In genomic region chr13:44960542-44961291, GRCm38 (mm10) we compare ENCODE assay signal across 15 mouse cellular contexts. TPM values are rescaled to one million over a fixed set of nuclear protein-coding genes. Genes with fewer than 3 reads are reported as not detected.
DNase-seq lines count a peak whose midpoint lies in the region; TF ChIP-seq lines count a peak whose summit lies in the region.
"Had no signal": no experiment of that assay in that cellular context is flagged by ENCODE, and none has a peak within 500 bp of the region (broad histone marks: within the 10 kb centered on the region; RNA-seq: fewer than 3 reads in every experiment).

No protein-coding gene starts in this region.

- DNase-seq in cerebellum, adult 9-11 months = peak; percentile 23
- no peak for DNase-seq in cerebellum, adult 8-10 months
- DNase-seq in kidney, adult 2 months = peak; percentile 47
- DNase-seq in kidney, postnatal 14 days = no peak
- peak; percentile 49 for DNase-seq in retina, postnatal 1 day
- no peak for DNase-seq in retina, embryonic 14.5 days (ENCODE audit: low spot score)
- no peak for DNase-seq in MN1 (ENCODE audit: low spot score)
- no peak for DNase-seq in gastrocnemius, postnatal 36 days
- DNase-seq: adrenal gland, postnatal 10 days; heart, postnatal 10 days; kidney, adult 18-20 months; lung, adult 18-20 months; spleen, adult 18-20 months had no signal

- H3K4me1 ChIP-seq in kidney, adult 2 months (ENCODE audit: control insufficient read depth, insufficient read depth, low read length) = no peaks in the 10 kb centered on the region

- intact Hi-C loops in gastrocnemius, postnatal 36 days (cut with DNase I) = no loop called here

- no peak overlapping the region for H3K4me3 ChIP-seq in kidney, adult 2 months (ENCODE audit: insufficient read depth, low read depth, low read length)

- 87% methylated on average over 5 of the region's 5 CpGs for WGBS in kidney, adult 2 months

- no peak for TF ChIP-seq POLR2A in kidney, adult 2 months (IDR thresholded peaks at IDR 0.05; ENCODE audit: low read depth, low read length)

- no peaks in the 10 kb centered on the region for H3K27me3 ChIP-seq in kidney, adult 2 months (replicated peaks; ENCODE audit: control insufficient read depth, insufficient read depth, low read length)

- no peaks in the 10 kb centered on the region for H3K36me3 ChIP-seq in kidney, adult 2 months (ENCODE audit: control insufficient read depth, insufficient read depth, low read length)

- TF ChIP-seq CTCF in kidney, adult 2 months (conservative IDR thresholded peaks at IDR 0.05; ENCODE audit: insufficient read depth, insufficient read length, low read depth, low read length) = no peak

- H3K27ac ChIP-seq in kidney, adult 2 months (ENCODE audit: insufficient read depth, low read depth, low read length) = no peak overlapping the region
- H3K27ac ChIP-seq: macrophage; stomach, postnatal 0 days had no signal

RNA-seq across cellular contexts. Expression of gene Dtnbp1, which starts 41.2 kb away (rescaled TPM):
- polyA plus RNA-seq in kidney, adult 2 months (2012; rRNA removed) = 142 and 149 TPM in 2 replicates
- 10 to 100 TPM; 38.1 to 47.0 TPM for total RNA-seq in gastrocnemius, postnatal 36 days (2021)

Comparison
In these comparisons a context has a peak if more than half of its experiments do, and no peak if none do; other contexts are left out.
1. DNase-seq: peak in cerebellum, adult 9-11 months (single experiment), kidney, adult 2 months (single experiment) and retina, postnatal 1 day (single experiment); none in cerebellum, adult 8-10 months (single experiment), kidney, postnatal 14 days (single experiment), retina, embryonic 14.5 days (single experiment), MN1 (single experiment) and gastrocnemius, postnatal 36 days (0 of 2).